Mouse (Mus musculus) macrophage (primary cell): ENCODE results near the gene Tmbim7. TPM values are rescaled to one million over a fixed set of nuclear protein-coding genes. Genes with fewer than 3 reads are reported as not detected.
"Not testable (repeated sequence)": the region's sequence is repeated elsewhere in the genome, so short reads cannot be mapped to it uniquely, and the experiment has no call there.

Experiments
- H3K27ac ChIP-seq: fragments of 350-480 bp; formaldehyde crosslinking; 2 replicates; pipeline ENCODE4 v1.9.0; 2021
- H3K36me3 ChIP-seq: fragments of 350-480 bp; formaldehyde crosslinking; 2 replicates; pipeline ENCODE4 v1.9.0; 2021; ENCODE audit errors: inconsistent target
- H3K4me3 ChIP-seq: fragments of 350-480 bp; formaldehyde crosslinking; 2 replicates; pipeline ENCODE4 v1.9.0; 2021; ENCODE audit errors: inconsistent target
- H3K79me2 ChIP-seq: fragments of 350-480 bp; formaldehyde crosslinking; 2 replicates; pipeline ENCODE4 v1.9.0; 2021; ENCODE audit errors: inconsistent target
- WGBS: methylation state at CpG from one replicate; pipeline ENCODE4 v1.1.7; 2026; ENCODE audit warnings: inconsistent platforms; ENCODE audit not compliant: missing documents; 5-methylcytosine and 5-hydroxymethylcytosine counted together
- polyA plus RNA-seq: library from polyadenylated mRNA; stranded (reverse); fragments of 250-400 nt; gene quantifications from 3 replicates; pipeline ENCODE4 v1.2.4, GENCODE M21; 2018; ENCODE audit warnings: inconsistent platforms
- total RNA-seq, 78 experiments: library from RNA; depleted of rRNA; stranded (reverse); fragments of 250-400 nt; gene quantifications; 1 replicate in 9 of 78; 2 replicates in 24 of 78; 3 replicates in 43 of 78; 4 replicates in 2 of 78; pipeline ENCODE4 v1.2.4; 2018; ENCODE audit warnings: inconsistent platforms in 56 of 78

Tmbim7 gene
- total RNA-seq (2018; cell fraction: chromatin; rRNA removed): not detected
- not detected for total RNA-seq (2018; cell fraction: cytosol; rRNA removed)
- not detected for total RNA-seq (2018; cell fraction: nucleus; rRNA removed)
- polyA plus RNA-seq: not detected in 3 replicates

DNA sequence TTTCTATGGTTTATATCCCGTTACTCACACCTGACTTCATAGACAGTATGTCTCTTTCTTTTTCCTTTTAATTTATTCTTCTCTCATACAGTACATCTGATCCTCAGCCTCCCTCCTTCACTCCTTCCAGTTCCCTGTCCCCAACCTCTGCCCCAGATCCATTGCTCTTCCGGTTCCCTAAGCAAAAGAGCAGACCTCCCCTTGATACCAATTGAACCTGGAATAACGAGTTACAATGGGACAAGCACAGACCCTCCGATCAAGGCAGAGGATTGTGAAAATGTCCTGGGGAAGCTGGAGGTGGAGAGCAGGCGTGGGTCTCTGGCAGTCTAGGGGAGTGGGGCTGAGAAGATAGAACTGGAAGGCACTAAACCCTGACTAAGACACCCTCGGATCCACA, at the start of gene Tmbim7:
Tmbim7 (plus strand) TSS at position 301 of the 400 bp plus-strand sequence.
- H3K36me3 ChIP-seq: no peaks in the 10 kb centered on the region
- H3K4me3 ChIP-seq: no peak within 1 kb of the TSS
- peaks cover 11% of the 10 kb centered on the region for H3K79me2 ChIP-seq
- 93% methylated on average over 6 of the region's 6 CpGs for WGBS
- no peak within 1 kb of the TSS for H3K27ac ChIP-seq

DNA sequence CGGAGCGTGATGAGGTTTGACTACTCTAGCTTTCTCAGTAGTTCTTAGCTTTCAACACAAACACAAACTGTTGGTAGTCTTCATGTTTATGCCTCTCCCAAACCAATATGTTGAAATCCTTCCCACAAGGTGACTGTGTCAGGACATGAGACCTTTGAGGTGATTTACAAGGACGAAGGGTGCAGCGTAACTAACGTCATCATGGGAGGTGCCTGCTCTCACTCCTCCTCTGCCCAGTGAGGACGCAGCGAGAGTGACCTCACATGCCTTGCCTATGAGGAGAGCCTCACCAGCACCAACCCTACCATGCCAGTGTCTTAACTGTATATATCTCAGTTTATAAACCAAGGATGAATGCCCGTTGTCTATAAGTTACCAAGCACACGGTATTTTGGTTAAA, 43.9 kb upstream of the Tmbim7 start:
- WGBS: 94% methylated on average over 9 of the region's 9 CpGs
- no peak overlapping the region for H3K4me3 ChIP-seq
- H3K36me3 ChIP-seq: peaks cover 53% of the 10 kb centered on the region
- H3K79me2 ChIP-seq: no peaks in the 10 kb centered on the region
- H3K27ac ChIP-seq: no peak overlapping the region

DNA sequence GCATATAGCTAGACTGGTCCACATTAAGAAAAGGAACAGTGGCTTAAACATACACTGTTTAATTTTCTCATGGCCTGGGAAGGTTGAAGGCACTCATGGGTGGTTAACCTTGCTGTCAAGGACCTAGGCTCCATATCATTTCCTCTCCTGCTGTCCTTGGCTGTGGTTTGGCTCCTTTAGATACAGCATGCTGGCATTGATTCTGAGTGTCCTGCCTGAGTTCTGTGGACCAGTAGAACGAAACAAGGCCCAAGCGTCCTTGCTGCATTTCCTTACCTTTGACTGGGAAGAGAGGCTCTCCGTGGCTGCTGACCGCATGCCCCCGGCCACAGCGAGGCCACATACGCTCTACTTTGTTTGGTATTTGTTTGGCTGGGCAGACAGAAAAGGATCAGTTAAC, 41.7 kb upstream of the Tmbim7 start:
- 93% methylated on average over 7 of the region's 7 CpGs for WGBS
- H3K36me3 ChIP-seq: peaks cover 50% of the 10 kb centered on the region
- H3K4me3 ChIP-seq: no peak overlapping the region
- no peaks in the 10 kb centered on the region for H3K79me2 ChIP-seq
- H3K27ac ChIP-seq: no peak overlapping the region

DNA sequence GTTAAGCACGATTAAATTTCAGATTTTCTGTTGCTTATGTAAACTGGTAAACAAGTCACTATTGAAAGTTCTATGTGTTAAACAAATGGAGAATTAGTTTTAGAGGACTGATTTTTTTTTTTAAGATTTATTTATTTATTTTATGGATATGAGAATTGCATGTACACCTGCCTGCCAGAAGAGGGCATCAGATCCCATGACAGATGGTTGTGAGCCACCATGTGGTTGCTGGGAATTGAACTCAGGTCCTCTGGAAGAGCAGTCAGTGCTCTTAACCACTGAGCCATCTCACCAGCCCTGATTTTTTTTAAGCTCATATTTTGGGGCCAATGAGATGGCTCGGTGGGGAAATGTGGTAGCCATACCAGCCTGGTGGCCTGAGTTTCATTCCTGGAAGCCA, 39.1 kb upstream of the Tmbim7 start:
- H3K36me3 ChIP-seq: peaks cover 34% of the 10 kb centered on the region
- 100% methylated on average over 2 of the region's 2 CpGs for WGBS
- not testable (repeated sequence) for H3K79me2 ChIP-seq, H3K4me3 ChIP-seq, H3K27ac ChIP-seq

DNA sequence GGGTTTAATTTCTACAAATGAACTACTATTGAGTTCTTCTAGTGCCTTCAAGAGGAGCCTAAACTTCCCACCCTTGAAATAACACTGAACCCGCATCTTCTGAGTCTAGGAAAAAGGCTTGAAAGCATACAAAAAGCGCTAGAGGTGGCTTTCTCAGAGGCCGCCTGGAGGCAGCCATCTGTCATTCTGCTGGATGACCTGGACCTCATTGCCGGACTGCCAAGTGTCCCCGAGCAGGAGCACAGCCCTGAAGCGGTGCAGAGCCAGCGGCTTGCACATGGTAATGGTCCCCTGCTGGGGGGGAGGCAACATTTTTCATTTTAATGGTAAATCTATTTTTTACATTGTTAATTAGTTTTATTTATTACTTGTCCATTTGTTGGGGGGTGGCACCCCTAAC, 30.5 kb upstream of the Tmbim7 start:
- Histone ChIP-seq H3K4me3 (no peak overlapping the region), H3K36me3 (peaks cover 52% of the 10 kb centered on the region), H3K27ac (no peak overlapping the region), H3K79me2 (no peaks in the 10 kb centered on the region)
- 96% methylated on average over 7 of the region's 7 CpGs for WGBS

DNA sequence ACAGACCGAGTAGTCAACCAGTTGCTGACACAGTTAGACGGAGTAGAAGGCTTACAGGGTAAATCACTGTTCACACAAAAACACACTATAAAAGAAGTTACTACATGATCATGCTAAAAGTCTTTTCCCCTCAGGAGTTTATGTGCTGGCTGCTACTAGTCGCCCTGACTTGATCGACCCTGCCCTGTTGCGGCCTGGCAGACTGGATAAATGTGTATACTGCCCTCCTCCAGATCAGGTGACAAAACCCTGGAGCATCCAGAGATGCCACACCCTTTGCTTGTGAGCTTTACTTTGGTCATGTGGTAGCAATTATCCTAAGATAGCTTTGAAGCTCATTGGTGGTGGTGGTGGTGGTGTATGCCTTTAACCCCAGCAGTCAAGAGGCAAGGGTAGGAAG, 20.9 kb upstream of the Tmbim7 start:
- H3K27ac ChIP-seq: no peak overlapping the region
- no peak overlapping the region for H3K4me3 ChIP-seq
- 100% methylated on average over 5 of the region's 5 CpGs for WGBS
- H3K79me2 ChIP-seq: no peaks in the 10 kb centered on the region
- H3K36me3 ChIP-seq: peaks cover 43% of the 10 kb centered on the region

DNA sequence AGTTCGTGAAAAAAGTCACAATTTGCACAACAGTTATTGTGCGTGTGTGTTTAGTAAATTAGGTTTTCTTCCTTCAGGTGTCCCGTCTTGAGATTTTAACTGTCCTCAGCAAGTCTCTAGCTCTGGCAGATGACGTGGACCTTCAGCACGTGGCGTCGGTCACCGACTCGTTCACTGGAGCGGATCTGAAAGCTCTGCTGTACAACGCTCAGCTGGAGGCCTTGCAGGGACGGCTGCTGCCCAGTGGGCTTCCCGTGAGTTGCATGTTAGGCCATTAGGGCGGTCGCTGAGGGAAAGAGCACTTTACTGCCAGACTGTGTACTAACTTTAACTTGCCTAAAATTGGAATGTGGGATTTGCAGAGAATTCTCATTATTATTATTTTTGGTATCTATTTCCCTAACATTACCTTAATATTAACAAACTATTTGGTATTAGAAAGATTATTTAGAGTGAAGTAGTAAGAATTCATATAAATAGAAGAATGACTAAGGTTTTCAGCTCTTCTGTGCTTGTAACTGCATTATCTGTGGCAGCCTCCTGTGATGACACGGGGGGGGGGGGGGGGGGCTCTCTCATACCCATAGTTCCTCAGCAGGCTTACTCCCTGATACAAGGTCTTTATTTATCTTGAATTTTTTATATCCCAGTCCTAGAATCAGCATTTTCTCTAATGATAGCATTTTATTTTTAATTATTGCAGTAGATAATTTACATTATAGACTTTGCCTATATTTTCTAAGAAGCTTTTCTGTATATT, 19.3 kb upstream of the Tmbim7 start:
- no peaks in the 10 kb centered on the region for H3K79me2 ChIP-seq
- WGBS: 95% methylated on average over 16 of the region's 16 CpGs
- no peak overlapping the region for H3K4me3 ChIP-seq
- H3K36me3 ChIP-seq: peaks cover 39% of the 10 kb centered on the region
- no peak overlapping the region for H3K27ac ChIP-seq

DNA sequence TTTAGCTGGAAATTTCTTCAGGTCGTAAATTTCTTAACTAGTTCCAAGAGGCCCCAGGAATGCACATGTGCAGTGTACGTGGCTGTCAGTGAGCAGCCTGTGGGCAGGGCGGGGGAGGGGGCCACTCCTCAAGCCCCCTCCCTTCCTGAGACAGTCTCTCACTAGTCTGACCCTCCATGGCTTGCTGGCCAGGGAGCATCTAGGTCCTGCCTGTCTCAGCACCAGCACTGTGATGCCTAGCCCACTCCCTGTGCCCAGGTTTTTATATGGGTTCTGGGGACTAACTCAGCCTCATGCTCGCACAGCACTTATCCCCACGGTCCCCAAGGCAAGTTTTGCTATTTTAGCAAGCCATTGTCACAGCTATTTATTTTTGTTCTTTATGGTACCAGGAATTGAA, 18.7 kb upstream of the Tmbim7 start:
- WGBS: 94% methylated on average over 5 of the region's 5 CpGs
- H3K4me3 ChIP-seq: no peak overlapping the region
- H3K27ac ChIP-seq: no peak overlapping the region
- H3K79me2 ChIP-seq: no peaks in the 10 kb centered on the region
- peaks cover 38% of the 10 kb centered on the region for H3K36me3 ChIP-seq

DNA sequence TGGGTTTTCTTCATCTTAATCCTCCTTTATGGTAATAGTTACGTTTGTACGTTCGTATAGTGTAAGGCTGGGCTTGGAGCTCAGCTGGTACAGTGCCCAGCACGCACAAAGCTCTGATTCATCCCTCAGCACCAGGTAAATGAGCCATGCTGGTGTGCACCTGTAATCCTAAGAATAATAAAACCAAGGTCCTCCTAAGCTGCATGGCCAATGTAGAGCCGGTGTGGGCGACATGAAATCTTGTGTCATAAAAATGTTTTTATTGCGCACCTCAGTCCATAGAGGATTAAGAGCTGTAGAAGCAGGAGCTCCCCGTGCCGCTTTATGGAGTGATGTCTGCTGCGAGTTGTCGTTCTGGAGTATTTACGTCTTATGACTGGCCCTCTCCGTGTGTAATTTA, 17.7 kb upstream of the Tmbim7 start:
- no peak overlapping the region for H3K4me3 ChIP-seq
- no peaks in the 10 kb centered on the region for H3K79me2 ChIP-seq
- no peak overlapping the region for H3K27ac ChIP-seq
- WGBS: 92% methylated on average over 13 of the region's 13 CpGs
- peaks cover 34% of the 10 kb centered on the region for H3K36me3 ChIP-seq

DNA sequence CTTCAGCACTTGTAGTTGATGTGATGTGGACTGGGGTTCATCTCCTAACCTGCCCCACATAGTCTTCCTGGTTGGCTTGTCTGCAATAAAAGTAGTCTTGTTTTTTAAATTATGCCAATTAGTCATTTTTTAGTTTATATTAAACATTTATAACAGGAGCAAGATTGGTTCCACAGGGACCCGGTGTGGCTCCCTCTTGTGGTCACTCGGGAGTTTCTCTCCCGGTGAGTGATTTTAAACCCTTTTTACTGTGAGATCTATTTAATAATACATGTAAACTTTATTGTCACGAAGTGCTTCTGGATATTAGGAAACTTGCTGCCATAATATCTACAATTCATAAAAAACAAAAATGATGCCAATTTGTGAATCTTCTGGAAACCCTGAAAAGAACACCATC, 17.0 kb upstream of the Tmbim7 start:
- 88% methylated on average over 4 of the region's 4 CpGs for WGBS
- peaks cover 34% of the 10 kb centered on the region for H3K36me3 ChIP-seq

DNA sequence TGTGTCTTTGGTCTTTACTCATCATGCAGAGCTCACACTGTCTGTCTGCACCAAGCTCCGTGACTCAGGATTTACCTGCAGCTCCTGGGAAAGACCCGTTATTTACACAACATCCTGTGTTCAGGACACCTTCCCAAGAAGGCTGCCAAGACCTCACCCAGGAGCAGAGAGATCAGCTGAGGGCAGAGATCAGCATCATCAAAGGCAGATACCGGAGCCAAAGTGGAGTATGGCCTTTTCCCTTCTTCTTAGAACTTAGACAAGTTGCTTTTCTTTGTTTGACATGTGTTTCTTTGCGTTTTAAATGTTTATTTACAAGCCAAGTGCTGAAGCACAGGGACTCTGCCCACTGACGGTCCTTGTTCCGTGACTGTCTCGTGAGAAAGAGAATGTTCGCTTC, 15.7 kb upstream of the Tmbim7 start:
- no peak overlapping the region for H3K27ac ChIP-seq
- no peaks in the 10 kb centered on the region for H3K79me2 ChIP-seq
- 89% methylated on average over 7 of the region's 8 CpGs for WGBS
- H3K36me3 ChIP-seq: peaks cover 31% of the 10 kb centered on the region
- no peak overlapping the region for H3K4me3 ChIP-seq

More for the DNA sequence above, 17.0 kb upstream of the Tmbim7 start:
- Histone ChIP-seq H3K79me2 (no peaks in the 10 kb centered on the region), H3K4me3 (no peak overlapping the region), H3K27ac (no peak overlapping the region)

DNA sequence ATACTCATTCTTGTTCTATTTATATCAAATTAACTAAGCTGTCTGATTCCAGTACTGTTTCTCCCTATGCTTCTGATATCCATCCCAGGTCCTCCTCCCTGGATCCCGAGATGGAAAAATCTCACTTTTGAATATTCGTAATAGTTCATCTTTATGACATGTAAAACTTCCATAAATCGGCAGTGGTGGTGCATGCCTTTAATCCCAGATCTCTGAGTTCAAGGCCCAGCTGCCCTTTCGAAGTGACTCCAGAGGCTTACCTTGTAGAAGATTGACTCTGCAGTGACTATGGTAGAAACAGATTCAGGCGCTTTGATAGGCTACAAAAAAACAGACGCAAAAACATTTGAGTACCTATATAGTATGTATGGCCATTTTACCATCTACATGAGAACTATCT, 6.4 kb upstream of the Tmbim7 start:
- H3K79me2 ChIP-seq: peaks cover 38% of the 10 kb centered on the region
- peaks cover 16% of the 10 kb centered on the region for H3K36me3 ChIP-seq
- WGBS: 93% methylated on average over 6 of the region's 6 CpGs
- no peak overlapping the region for H3K27ac ChIP-seq
- H3K4me3 ChIP-seq: no peak overlapping the region

DNA sequence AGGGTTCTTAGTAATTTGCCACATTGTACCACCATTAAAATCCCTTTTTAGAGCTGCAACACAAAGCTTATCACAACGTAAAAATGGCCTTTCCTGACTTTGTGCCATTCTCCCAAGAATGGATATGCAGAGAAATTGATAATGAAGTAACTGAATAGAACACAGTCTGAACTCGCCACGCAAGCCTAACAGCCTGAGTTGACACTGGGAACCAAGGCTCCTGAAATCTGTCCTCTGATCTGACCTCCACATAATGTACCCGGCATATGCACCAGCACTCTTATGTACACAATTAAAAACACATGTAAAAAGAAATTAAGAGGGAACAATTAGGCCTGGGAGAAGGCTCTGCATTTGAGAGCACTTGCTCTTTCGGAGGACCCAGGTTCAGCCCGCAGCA, 5.7 kb upstream of the Tmbim7 start:
- H3K27ac ChIP-seq: no peak overlapping the region
- 99% methylated on average over 6 of the region's 6 CpGs for WGBS
- peaks cover 14% of the 10 kb centered on the region for H3K36me3 ChIP-seq
- H3K4me3 ChIP-seq: no peak overlapping the region
- H3K79me2 ChIP-seq: peaks cover 38% of the 10 kb centered on the region

DNA sequence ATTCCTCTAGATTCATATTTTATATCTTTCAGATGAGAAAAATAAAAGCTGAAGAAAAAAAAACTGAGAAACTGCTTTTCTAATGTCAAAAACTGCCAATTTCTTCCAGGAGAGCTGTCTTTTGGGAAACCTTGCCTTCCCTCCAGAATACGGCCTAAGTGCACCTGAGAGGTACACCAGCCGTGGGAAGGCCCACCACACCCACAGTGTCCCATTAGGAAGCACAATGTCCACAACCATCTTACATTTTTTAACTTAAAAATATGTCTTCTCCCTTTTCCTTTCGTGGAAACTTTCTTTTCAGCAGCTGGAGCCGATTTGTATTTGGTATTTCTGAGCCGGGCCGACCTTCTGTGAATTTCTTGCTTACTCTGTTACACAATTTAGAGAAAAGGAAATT, 4.4 kb upstream of the Tmbim7 start:
- WGBS: 17% methylated on average over 6 of the region's 6 CpGs
- peak overlapping the region; percentile 33; the same call in 1 of the 2 replicates for H3K27ac ChIP-seq
- peaks cover 4% of the 10 kb centered on the region; the same call in 1 of the 2 replicates for H3K36me3 ChIP-seq
- peaks cover 38% of the 10 kb centered on the region for H3K79me2 ChIP-seq
- H3K4me3 ChIP-seq: peak overlapping the region; percentile 56

DNA sequence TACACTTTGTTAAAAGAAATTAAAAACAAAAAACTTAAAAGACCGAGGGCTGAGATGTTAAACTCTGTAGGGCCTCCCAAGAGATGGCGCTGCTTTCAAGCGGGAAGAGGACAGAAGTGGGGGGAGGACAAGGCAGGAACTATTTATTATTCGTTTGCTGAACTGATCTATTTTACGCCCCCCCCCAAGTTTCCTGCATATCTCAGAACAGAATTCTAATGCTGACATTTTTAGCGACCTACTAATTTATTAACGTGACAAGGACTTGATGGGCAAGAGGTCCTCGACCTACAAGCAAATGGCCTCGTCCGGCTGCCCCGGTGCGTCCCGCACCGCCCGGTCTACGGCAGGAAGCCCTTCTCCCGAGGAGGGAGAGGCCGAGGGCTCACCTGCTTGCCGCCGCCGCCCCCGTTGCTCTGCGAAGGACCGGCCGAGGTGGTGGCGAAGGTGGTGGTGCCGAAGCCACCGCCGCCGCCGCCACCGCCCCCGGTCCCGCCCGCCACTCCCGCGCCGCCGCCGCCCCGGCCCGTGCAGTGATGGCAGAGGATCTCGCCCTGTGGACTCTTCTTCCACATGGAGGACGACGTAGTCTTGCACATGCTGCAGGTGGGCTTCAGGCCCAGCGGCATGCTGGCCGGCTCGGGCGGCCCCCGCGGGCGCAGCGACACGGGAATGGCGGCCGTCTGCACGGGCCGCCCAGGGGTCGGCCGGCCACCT, 3.8 kb upstream of the Tmbim7 start:
- peak overlapping the region; percentile 56 for H3K4me3 ChIP-seq
- H3K27ac ChIP-seq: peak overlapping the region; percentile 33; the same call in 1 of the 2 replicates
- H3K79me2 ChIP-seq: peaks cover 38% of the 10 kb centered on the region
- no peaks in the 10 kb centered on the region for H3K36me3 ChIP-seq
- WGBS: under 1% methylated on average over 44 of the region's 60 CpGs
